Mouse (Mus musculus): ENCODE results near the gene Taf9. TPM values are rescaled to one million over a fixed set of nuclear protein-coding genes. Genes with fewer than 3 reads are reported as not detected.

The Taf9 gene
- polyA plus RNA-seq, 1 experiment from 2014 or later: 23.0 TPM

DNA sequence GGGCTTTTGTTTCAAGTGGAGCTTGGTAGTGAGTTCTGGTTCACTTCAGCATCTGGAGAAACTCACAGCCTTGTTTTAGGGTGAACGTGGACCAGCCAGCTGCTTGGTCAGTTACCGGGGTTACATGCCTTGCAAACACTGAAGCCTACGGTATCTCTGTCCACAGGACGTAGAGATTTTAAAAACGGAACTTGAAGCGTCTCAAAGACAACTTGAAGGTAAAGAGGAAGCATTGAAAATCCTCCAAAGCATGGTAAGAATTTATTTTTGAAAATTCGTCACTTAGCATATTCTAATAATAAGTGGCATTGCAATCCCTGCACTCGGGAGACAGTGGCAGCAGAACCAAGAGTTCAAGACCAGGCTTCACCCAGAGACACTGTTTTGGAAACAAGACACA, 30.2 kb downstream of the Taf9 start:
- no peak overlapping the region for H3K4me2 ChIP-seq (replicated peaks)
- WGBS: 87% methylated on average over 8 of the region's 8 CpGs
- H3K27me3 ChIP-seq (replicated peaks): no peaks in the 10 kb centered on the region

GRCm38 (mm10) chr13:100682837-100683236, 31.5 kb downstream of the Taf9 start:
- no peak overlapping the region for H3K9ac ChIP-seq
- H3K4me1 ChIP-seq: no peaks in the 10 kb centered on the region
- no peaks in the 10 kb centered on the region for H3K9me3 ChIP-seq
- no peak for ATAC-seq (ENCODE audit: low FRiP score, low read depth)
- no peak overlapping the region for H3K4me2 ChIP-seq (replicated peaks)
- 83% methylated on average over 2 of the region's 2 CpGs for WGBS
- no peak overlapping the region for H3K27ac ChIP-seq
- H3K36me3 ChIP-seq: no peaks in the 10 kb centered on the region
- H3K4me3 ChIP-seq: no peak overlapping the region
- H3K27me3 ChIP-seq (replicated peaks): no peaks in the 10 kb centered on the region

More for the DNA sequence above, 30.2 kb downstream of the Taf9 start:
- ATAC-seq (ENCODE audit: low FRiP score, low read depth): no peak
- no peaks in the 10 kb centered on the region for H3K36me3 ChIP-seq
- no peak overlapping the region for H3K9ac ChIP-seq
- H3K9me3 ChIP-seq: no peaks in the 10 kb centered on the region
- no peak overlapping the region for H3K27ac ChIP-seq
- no peaks in the 10 kb centered on the region for H3K4me1 ChIP-seq
- no peak overlapping the region for H3K4me3 ChIP-seq

GRCm38 (mm10) chr13:100684355-100684754, 33.0 kb downstream of the Taf9 start:
- 68% methylated on average over 2 of the region's 2 CpGs for WGBS
- no peaks in the 10 kb centered on the region for H3K27me3 ChIP-seq (replicated peaks)
- no peak overlapping the region for H3K27ac ChIP-seq
- H3K4me3 ChIP-seq: no peak overlapping the region
- H3K9ac ChIP-seq: no peak overlapping the region
- H3K9me3 ChIP-seq: no peaks in the 10 kb centered on the region
- ATAC-seq (ENCODE audit: low FRiP score, low read depth): no peak
- H3K36me3 ChIP-seq: no peaks in the 10 kb centered on the region
- H3K4me1 ChIP-seq: no peaks in the 10 kb centered on the region
- no peak overlapping the region for H3K4me2 ChIP-seq (replicated peaks)

- Histone ChIP-seq H3K9me3 (no peaks in the 10 kb centered on the region), H3K4me1 (no peaks in the 10 kb centered on the region), H3K36me3 (no peaks in the 10 kb centered on the region), H3K4me2 (replicated peaks) (no peak overlapping the region), H3K27ac (no peak overlapping the region), H3K9ac (no peak overlapping the region), H3K27me3 (replicated peaks) (no peaks in the 10 kb centered on the region), H3K4me3 (no peak overlapping the region)
- WGBS: 72% methylated on average over 7 of the region's 7 CpGs
- no peak for ATAC-seq (ENCODE audit: low FRiP score, low read depth)
These were observed 36.1 kb downstream of the Taf9 start for GRCm38 (mm10) chr13:100687513-100687912.

- Histone ChIP-seq H3K9me3 (no peaks in the 10 kb centered on the region), H3K27ac (no peak overlapping the region), H3K4me1 (no peaks in the 10 kb centered on the region), H3K9ac (no peak overlapping the region), H3K4me2 (replicated peaks) (no peak overlapping the region), H3K27me3 (replicated peaks) (no peaks in the 10 kb centered on the region), H3K4me3 (no peak overlapping the region), H3K36me3 (peaks cover 45% of the 10 kb centered on the region)
- WGBS: 98% methylated on average over 3 of the region's 3 CpGs
- no peak for ATAC-seq (ENCODE audit: low FRiP score, low read depth)
These were observed 46.2 kb downstream of the Taf9 start for GRCm38 (mm10) chr13:100697541-100697940.

DNA sequence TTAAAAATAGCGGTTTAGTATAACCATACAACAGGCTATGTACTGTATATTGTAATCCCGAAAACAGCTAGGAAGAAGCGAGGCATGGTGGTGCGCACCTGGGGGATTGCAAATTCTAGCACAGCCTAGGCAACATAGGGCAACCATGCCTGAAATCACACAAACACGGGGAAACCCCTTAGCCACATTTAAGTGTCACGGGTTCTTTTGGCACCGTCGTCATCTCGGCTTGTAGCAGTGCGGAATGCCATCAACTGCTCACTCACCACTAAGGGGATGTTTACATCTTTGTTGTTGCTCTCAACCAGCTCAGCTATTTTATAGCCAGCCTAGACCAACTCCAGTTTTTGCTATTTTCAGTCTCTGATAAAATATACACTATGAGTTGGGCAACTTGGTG, 47.5 kb downstream of the Taf9 start:
- no peak overlapping the region for H3K4me3 ChIP-seq
- H3K4me1 ChIP-seq: no peaks in the 10 kb centered on the region
- H3K27ac ChIP-seq: no peak overlapping the region
- 95% methylated on average over 10 of the region's 10 CpGs for WGBS
- no peaks in the 10 kb centered on the region for H3K27me3 ChIP-seq (replicated peaks)
- no peak overlapping the region for H3K4me2 ChIP-seq (replicated peaks)
- H3K9ac ChIP-seq: no peak overlapping the region
- H3K36me3 ChIP-seq: peaks cover 56% of the 10 kb centered on the region
- ATAC-seq (ENCODE audit: low FRiP score, low read depth): no peak
- no peaks in the 10 kb centered on the region for H3K9me3 ChIP-seq

DNA sequence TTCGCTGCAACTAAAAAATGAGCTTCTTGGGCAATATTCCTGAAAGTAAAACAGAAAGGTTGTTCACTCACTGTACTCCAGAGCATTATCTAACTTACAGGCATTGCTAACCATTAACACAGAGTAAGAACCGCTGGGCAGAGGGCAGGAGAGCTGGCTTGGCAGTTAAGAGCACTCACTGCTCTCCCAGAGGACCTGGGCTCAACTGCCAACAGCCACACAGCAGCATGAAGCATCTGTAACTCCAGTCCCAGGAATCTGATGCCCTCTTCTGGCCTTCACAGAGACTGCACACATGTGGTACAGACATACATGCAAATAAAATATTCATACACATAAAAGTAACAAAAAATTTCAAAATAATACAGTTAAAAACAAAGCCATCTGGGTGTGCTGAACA, 52.1 kb downstream of the Taf9 start:
- Histone ChIP-seq H3K4me1 (no peaks in the 10 kb centered on the region), H3K4me3 (no peak overlapping the region), H3K4me2 (replicated peaks) (no peak overlapping the region), H3K27me3 (replicated peaks) (no peaks in the 10 kb centered on the region), H3K9ac (no peak overlapping the region), H3K9me3 (no peaks in the 10 kb centered on the region), H3K36me3 (peaks cover 74% of the 10 kb centered on the region), H3K27ac (no peak overlapping the region)
- WGBS: 92% methylated on average over 2 of the region's 2 CpGs
- no peak for ATAC-seq (ENCODE audit: low FRiP score, low read depth)

Other genes with a start within 250 kb of the Taf9 start
- gene Naip1, start 198.7 kb upstream of the Taf9 start, polyA plus RNA-seq (2016; fragmentation: Nextera tagmentation; extraction: Ambion mirVana): 0.06 TPM in 1 of 2 replicates, not detected in the other
- 75.2 and 81.9 TPM in 2 replicates for gene Gtf2h2, start 159.0 kb upstream of the Taf9 start, polyA plus RNA-seq (2016; fragmentation: Nextera tagmentation; extraction: Ambion mirVana)
- gene Ocln, start 98.9 kb upstream of the Taf9 start, polyA plus RNA-seq (2016; fragmentation: Nextera tagmentation; extraction: Ambion mirVana): 1.6 and 1.8 TPM in 2 replicates
- 1.5 and 2.1 TPM in 2 replicates for gene Marveld2, start 34.6 kb upstream of the Taf9 start, polyA plus RNA-seq (2016; fragmentation: Nextera tagmentation; extraction: Ambion mirVana)
- 288 and 293 TPM in 2 replicates for gene Ak6, start 600 bp upstream of the Taf9 start, polyA plus RNA-seq (2016; fragmentation: Nextera tagmentation; extraction: Ambion mirVana)
- gene Rad17, start 528 bp upstream of the Taf9 start, polyA plus RNA-seq (2016; fragmentation: Nextera tagmentation; extraction: Ambion mirVana): 20.9 and 24.0 TPM in 2 replicates
- 2.0 and 2.3 TPM in 2 replicates for gene Ccdc125, start 18.1 kb downstream of the Taf9 start, polyA plus RNA-seq (2016; fragmentation: Nextera tagmentation; extraction: Ambion mirVana)
- gene Cdk7, start 79.4 kb downstream of the Taf9 start, polyA plus RNA-seq (2016; fragmentation: Nextera tagmentation; extraction: Ambion mirVana): 63.5 and 65.4 TPM in 2 replicates
- gene Mrps36, start 93.1 kb downstream of the Taf9 start, polyA plus RNA-seq (2016; fragmentation: Nextera tagmentation; extraction: Ambion mirVana): 135 and 144 TPM in 2 replicates
- 27.8 and 27.9 TPM in 2 replicates for gene Cenph, start 124.3 kb downstream of the Taf9 start, polyA plus RNA-seq (2016; fragmentation: Nextera tagmentation; extraction: Ambion mirVana)
- gene Ccnb1, start 135.0 kb downstream of the Taf9 start, polyA plus RNA-seq (2016; fragmentation: Nextera tagmentation; extraction: Ambion mirVana): 197 and 198 TPM in 2 replicates
- gene Slc30a5, start 181.8 kb downstream of the Taf9 start, polyA plus RNA-seq (2016; fragmentation: Nextera tagmentation; extraction: Ambion mirVana): 42.2 and 43.7 TPM in 2 replicates